Mouse (Mus musculus) CH12.LX (cell line): Measurements from ENCODE around the gene Ier2. TPM values are rescaled to one million over a fixed set of nuclear protein-coding genes. Genes with fewer than 3 reads are reported as not detected.

Experiments
- DNase-seq: peaks from one replicate; pipeline ENCODE4 v3.0.0-alpha.2; 2013; ENCODE audit errors: extremely low read depth
- H3K27ac ChIP-seq: 2 replicates; pipeline ENCODE4 v1.5.1; 2012; ENCODE audit warnings: low read depth, mild to moderate bottlenecking, control low read depth, moderate library complexity; ENCODE audit not compliant: insufficient read depth
- H3K27me3 ChIP-seq: replicated peaks from 2 replicates; pipeline ENCODE3; 2012; ENCODE audit warnings: inconsistent platforms
- H3K36me3 ChIP-seq, 2 experiments: replicated peaks in 1 of 2; 2 replicates each; pipeline versions ENCODE3 to v1.6.1; 2012; ENCODE audit warnings: inconsistent platforms in 1 of 2, low read length in 1 of 2, mild to moderate bottlenecking in 1 of 2, mixed read lengths in 1 of 2, moderate library complexity in 1 of 2; ENCODE audit not compliant: control insufficient read depth in 1 of 2, insufficient read depth in 1 of 2
- H3K4me1 ChIP-seq, 2 experiments: 2 replicates each; pipeline ENCODE4 v1.6.1; 2012; ENCODE audit warnings: inconsistent platforms in 1 of 2, moderate library complexity in 1 of 2; ENCODE audit not compliant: insufficient read depth in 2 of 2, control insufficient read depth in 1 of 2
- H3K4me2 ChIP-seq: 2 replicates; pipeline ENCODE4 v1.6.1; 2012; ENCODE audit warnings: low read depth, mild to moderate bottlenecking, control low read depth; ENCODE audit not compliant: poor library complexity, insufficient read depth, severe bottlenecking
- H3K4me3 ChIP-seq, 3 experiments: fragments of 150-350 bp in 1 of 3; sonication (generic) in 1 of 3; replicated peaks in 1 of 3; 2 replicates each; pipeline versions ENCODE3 to v1.5.1; 2011 to 2012; ENCODE audit warnings: low read depth in 2 of 3, low read length in 2 of 3, mild to moderate bottlenecking in 2 of 3, moderate library complexity in 2 of 3, control low read depth in 1 of 3, improper control_type of control experiment in 1 of 3, inconsistent platforms in 1 of 3, mixed read lengths in 1 of 3; ENCODE audit not compliant: poor library complexity in 1 of 3
- H3K79me2 ChIP-seq: replicated peaks from 2 replicates; pipeline ENCODE4 v1.6.1; 2012; ENCODE audit warnings: mild to moderate bottlenecking, moderate library complexity; ENCODE audit not compliant: control insufficient read depth, poor library complexity, insufficient read depth, severe bottlenecking; ENCODE audit errors: extremely low read depth
- H3K9ac ChIP-seq: 2 replicates; pipeline ENCODE4 v1.6.1; 2012; ENCODE audit warnings: low read depth, mild to moderate bottlenecking, control low read depth, moderate library complexity; ENCODE audit not compliant: insufficient read depth
- H3K9me3 ChIP-seq: replicated peaks from 2 replicates; pipeline ENCODE3; 2012; ENCODE audit warnings: low read length, inconsistent platforms, mixed read lengths
- CHD1 ChIP-seq: IDR thresholded peaks from 2 replicates; pipeline ENCODE4 v1.6.1; 2012; ENCODE audit warnings: low read depth, low read length, improper control_type of control experiment, inconsistent platforms
- CHD2 ChIP-seq: IDR thresholded peaks from 2 replicates; pipeline ENCODE4 v1.6.1; 2011; ENCODE audit warnings: low read length, improper control_type of control experiment
- CTCF ChIP-seq, 2 experiments: IDR thresholded peaks in 1 of 2; conservative IDR thresholded peaks in 1 of 2; 2 replicates each; pipeline ENCODE4 v1.5.1; 2011 to 2012; ENCODE audit warnings: low read depth in 2 of 2, low read length in 2 of 2, improper control_type of control experiment in 1 of 2, inconsistent platforms in 1 of 2, mild to moderate bottlenecking in 1 of 2, moderate library complexity in 1 of 2
- ELF1 ChIP-seq: IDR thresholded peaks from 2 replicates; pipeline ENCODE4 v1.6.1; 2014; ENCODE audit warnings: low read depth, mild to moderate bottlenecking, inconsistent platforms, low read length, improper control_type of control experiment
- EP300 ChIP-seq: IDR thresholded peaks from 2 replicates; pipeline ENCODE4 v1.6.1; 2011; ENCODE audit warnings: low read length, improper control_type of control experiment
- HCFC1 ChIP-seq: IDR thresholded peaks from 2 replicates; pipeline ENCODE4 v1.6.1; 2012; ENCODE audit warnings: low read depth, mild to moderate bottlenecking, inconsistent platforms, low read length, improper control_type of control experiment
- IRF4 ChIP-seq: IDR thresholded peaks from 2 replicates; pipeline ENCODE4 v1.6.1; 2014; ENCODE audit warnings: low read depth, mild to moderate bottlenecking, inconsistent platforms, low read length, improper control_type of control experiment
- JUN ChIP-seq: IDR thresholded peaks from 2 replicates; pipeline ENCODE4 v1.6.1; 2011; ENCODE audit warnings: low read depth, mild to moderate bottlenecking, low read length, improper control_type of control experiment, moderate library complexity; ENCODE audit not compliant: insufficient read depth
- KAT2A ChIP-seq: IDR thresholded peaks from 2 replicates; pipeline ENCODE4 v1.6.1; 2012; ENCODE audit warnings: low read length, improper control_type of control experiment, inconsistent platforms; ENCODE audit not compliant: insufficient replicate concordance
- MAFK ChIP-seq: IDR thresholded peaks from 2 replicates; pipeline ENCODE4 v1.6.1; 2011; ENCODE audit warnings: low read length, improper control_type of control experiment; ENCODE audit not compliant: insufficient replicate concordance
- MAX ChIP-seq: IDR thresholded peaks from 2 replicates; pipeline ENCODE4 v1.6.1; 2011; ENCODE audit warnings: low read length, improper control_type of control experiment
- MEF2A ChIP-seq: IDR thresholded peaks from 2 replicates; pipeline ENCODE4 v1.6.1; 2014; ENCODE audit warnings: low read depth, mild to moderate bottlenecking, inconsistent platforms, low read length, improper control_type of control experiment, borderline replicate concordance
- MYC ChIP-seq: IDR thresholded peaks from 2 replicates; pipeline ENCODE4 v1.6.1; 2011; ENCODE audit warnings: low read depth, mild to moderate bottlenecking, improper control_type of control experiment, low read length
- NELFE ChIP-seq: IDR thresholded peaks from 2 replicates; pipeline ENCODE4 v1.6.1; 2011; ENCODE audit warnings: low read depth, low read length, improper control_type of control experiment
- NRF1 ChIP-seq: IDR thresholded peaks from 2 replicates; pipeline ENCODE4 v1.6.1; 2014; ENCODE audit warnings: low read depth, mild to moderate bottlenecking, inconsistent platforms, low read length, improper control_type of control experiment, moderate library complexity
- PAX5 ChIP-seq: IDR thresholded peaks from 2 replicates; pipeline ENCODE4 v1.6.1; 2012; ENCODE audit warnings: low read length, inconsistent platforms, mixed read lengths
- POLR2A ChIP-seq: IDR thresholded peaks from 2 replicates; pipeline ENCODE4 v1.6.1; 2011; ENCODE audit warnings: low read depth, mild to moderate bottlenecking, improper control_type of control experiment, low read length
- POLR2AphosphoS2 ChIP-seq: IDR thresholded peaks from 2 replicates; pipeline ENCODE4 v1.6.1; 2011; ENCODE audit warnings: low read depth, low read length, improper control_type of control experiment
- RAD21 ChIP-seq: IDR thresholded peaks from 2 replicates; pipeline ENCODE4 v1.6.1; 2011; ENCODE audit warnings: low read depth, mild to moderate bottlenecking, low read length, improper control_type of control experiment, moderate library complexity
- RCOR1 ChIP-seq: conservative IDR thresholded peaks from 2 replicates; pipeline ENCODE4 v1.6.1; 2012; ENCODE audit warnings: low read depth, mild to moderate bottlenecking, inconsistent platforms, low read length, improper control_type of control experiment
- TBP ChIP-seq: conservative IDR thresholded peaks from 2 replicates; pipeline ENCODE4 v1.6.1; 2011; ENCODE audit warnings: low read depth, low read length, improper control_type of control experiment
- UBTF ChIP-seq: IDR thresholded peaks from 2 replicates; pipeline ENCODE4 v1.6.1; 2012; ENCODE audit warnings: low read depth, mild to moderate bottlenecking, inconsistent platforms, low read length, improper control_type of control experiment, moderate library complexity
- USF1 ChIP-seq: IDR thresholded peaks from 2 replicates; pipeline ENCODE4 v1.6.1; 2014; ENCODE audit warnings: low read depth, mild to moderate bottlenecking, inconsistent platforms, low read length, improper control_type of control experiment
- USF2 ChIP-seq: conservative IDR thresholded peaks from 2 replicates; pipeline ENCODE4 v1.6.1; 2011; ENCODE audit warnings: low read depth, low read length, improper control_type of control experiment
- ZKSCAN1 ChIP-seq: IDR thresholded peaks from 2 replicates; pipeline ENCODE4 v1.6.1; 2012; ENCODE audit warnings: low read depth, inconsistent platforms, low read length, improper control_type of control experiment, borderline replicate concordance
- ZMIZ1 ChIP-seq: IDR thresholded peaks from 2 replicates; pipeline ENCODE4 v1.6.1; 2012; ENCODE audit warnings: low read depth, mild to moderate bottlenecking, inconsistent platforms, low read length, improper control_type of control experiment
- dilution Hi-C: fragments of 300-500 bp; cut with MboI; formaldehyde crosslinking; loops from 2 replicates; pipeline ENCODE4 v1.14.3; 2020; ENCODE audit warnings: low sequenced_read_pairs; ENCODE audit not compliant: extremely low pct_unique_long_range_greater_than_20kb, extremely low pct_ligation_motif_present
- in situ Hi-C: fragments of 300-500 bp; cut with MboI; formaldehyde crosslinking; loops from 3 replicates; pipeline ENCODE4 v1.14.3; 2019; ENCODE audit warnings: low sequenced_read_pairs, low pct_ligation_motif_present, low pct_unique_long_range_greater_than_20kb, mixed read lengths
- polyA plus RNA-seq: library from polyadenylated mRNA; unstranded; fragments of >175 nt; gene quantifications from 2 replicates; pipeline ENCODE4 v1.2.1, GENCODE M21; 2012; ENCODE audit warnings: low read depth; ENCODE audit not compliant: insufficient read length
- total RNA-seq, 2 experiments: library from RNA; depleted of rRNA; stranded (reverse); fragments of 300-350 nt in 1 of 2; fragments of >200 nt in 1 of 2; gene quantifications; 2 replicates each; pipeline ENCODE4 v1.2.3; 2012 to 2014

Ier2 gene
- total and polyA plus RNA-seq, 3 experiments = 26.3 to 35.4 (median 30.3) TPM

DNA sequence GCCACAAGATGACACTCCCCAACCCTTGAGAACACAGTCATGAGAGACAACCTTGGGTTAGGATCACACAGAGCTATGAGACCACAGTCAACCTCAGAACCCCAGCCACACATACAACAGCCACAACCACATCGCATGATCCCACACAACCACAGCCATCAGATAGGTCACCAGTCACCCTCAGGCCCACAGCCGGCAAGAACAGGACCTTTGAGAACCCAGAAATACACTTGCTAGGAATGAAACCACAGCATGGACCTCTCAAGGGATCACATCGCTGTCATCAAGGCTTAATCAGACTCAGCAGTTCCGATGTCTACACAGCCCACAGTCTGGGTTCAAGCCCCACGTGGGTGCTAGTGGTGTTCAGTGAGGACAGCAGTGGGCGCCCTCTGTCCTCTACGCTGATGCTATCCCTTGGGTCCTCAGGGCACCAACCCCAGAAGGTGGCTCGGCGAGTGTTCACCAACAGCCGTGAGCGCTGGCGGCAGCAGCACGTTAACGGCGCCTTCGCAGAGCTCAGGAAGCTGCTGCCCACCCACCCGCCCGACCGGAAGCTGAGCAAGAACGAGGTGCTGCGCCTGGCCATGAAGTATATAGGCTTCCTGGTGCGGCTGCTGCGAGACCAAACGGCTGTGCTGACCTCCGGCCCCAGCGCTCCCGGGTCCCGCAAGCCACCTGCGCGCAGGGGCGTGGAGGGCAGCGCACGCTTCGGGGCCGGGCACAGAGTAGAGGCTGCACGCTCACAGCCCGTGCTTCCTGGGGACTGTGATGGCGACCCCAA lies 41.0 kb upstream of the Ier2 start (continued):
- TF ChIP-seq POLR2A (no peak; the same call in 1 of the 2 replicates), CHD2 (no peak), NRF1 (no peak), UBTF (no peak), MYC (0 out of 2 replicates have a peak, but pooled peaks have one; percentile 44), IRF4 (no peak), HCFC1 (no peak), MAX (no peak), CTCF (conservative IDR thresholded peaks at IDR 0.05 in 1 of 2, IDR thresholded peaks at IDR 0.05 in 1 of 2; ENCODE audit: low read depth in 2 of 2, low read length in 2 of 2) (peak in 1 of 2 experiments; percentile 39; a peak in 1 of 4 replicates), RAD21 (no peak), ZMIZ1 (peak; percentile 19; the same call in 1 of the 2 replicates), POLR2AphosphoS2 (peak; percentile 62; the same call in 1 of the 2 replicates), TBP (no peak), MAFK (no peak), RCOR1 (no peak)

DNA sequence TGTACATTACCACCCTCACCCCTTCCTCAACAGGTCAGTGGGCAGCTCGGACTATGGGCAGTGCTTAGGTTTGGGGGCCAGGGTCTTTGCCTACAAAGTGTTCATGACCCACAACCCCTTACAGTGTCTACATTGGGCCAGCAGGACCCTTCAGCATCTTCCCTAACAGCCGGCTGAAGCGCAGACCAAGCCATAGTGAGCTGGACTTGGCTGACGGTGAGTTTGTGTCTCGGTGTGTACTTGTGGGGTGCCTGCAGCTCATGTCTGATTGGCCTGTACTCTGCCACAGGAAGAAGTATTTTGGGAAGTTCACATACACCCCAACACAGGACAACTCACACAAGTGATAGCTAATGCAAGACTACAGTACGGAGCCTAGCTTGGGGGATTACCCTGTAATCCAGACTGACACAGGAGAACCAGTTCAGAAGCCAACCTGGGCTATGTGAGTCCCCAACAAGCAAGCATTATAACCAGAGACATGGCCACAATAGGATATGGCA lies 40.4 kb upstream of the Ier2 start:
- DNase-seq = no peak
- TF ChIP-seq ZKSCAN1 = no peak
- no peak for TF ChIP-seq ELF1
- no peak for TF ChIP-seq CTCF (conservative IDR thresholded peaks at IDR 0.05 in 1 of 2, IDR thresholded peaks at IDR 0.05 in 1 of 2; ENCODE audit: low read depth in 2 of 2, low read length in 2 of 2)
- no peak for TF ChIP-seq RAD21
- no peak for TF ChIP-seq CHD1
- TF ChIP-seq USF2 = no peak
- TF ChIP-seq POLR2A = no peak
- TF ChIP-seq HCFC1 = no peak
- no peak for TF ChIP-seq JUN
- TF ChIP-seq POLR2AphosphoS2 = no peak
- TF ChIP-seq RCOR1 = no peak
- TF ChIP-seq PAX5 = no peak
- TF ChIP-seq MEF2A = no peak
- TF ChIP-seq EP300 = no peak
- no peak for TF ChIP-seq KAT2A
- no peak for TF ChIP-seq MYC
- TF ChIP-seq ZMIZ1 = no peak
- no peak for TF ChIP-seq NELFE
- TF ChIP-seq USF1 = no peak
- in situ Hi-C loops (no loop called here), dilution Hi-C loops (no loop called here)
- Histone ChIP-seq H3K27ac (peak overlapping the region; percentile 99), H3K4me3 (peak overlapping the region; percentile 53 to 79 (median 79)), H3K4me2 (peak overlapping the region; percentile 57), H3K27me3 (no peaks in the 10 kb centered on the region), H3K79me2 (peaks cover 18% of the 10 kb centered on the region), H3K4me1 (peaks cover 14 to 75% of the 10 kb centered on the region in 2 experiments), H3K36me3 (peaks cover 25 to 50% of the 10 kb centered on the region in 2 experiments), H3K9ac (peak overlapping the region; percentile 81; the same call in 1 of the 2 replicates), H3K9me3 (peaks cover 2% of the 10 kb centered on the region)
